In genomic region chr9:63834416-63834815, GRCm38 (mm10) we compare ENCODE assay signal across 30 mouse cellular contexts.
"Had no signal": no experiment of that assay in that cellular context is flagged by ENCODE, and none has a peak within 500 bp of the region (broad histone marks: within the 10 kb centered on the region; RNA-seq: fewer than 3 reads in every experiment).

No protein-coding gene starts in this region.

- DNase-seq: heart, postnatal 10 days; heart, postnatal 14 days; heart, postnatal 36 days; heart, postnatal 4 days; kidney, adult 11 months; kidney, adult 18-20 months; kidney, adult 2 months; kidney, adult 8-10 months; kidney, adult 9 months; kidney, postnatal 10 days; kidney, postnatal 14 days; kidney, postnatal 25 days; kidney, postnatal 36 days; kidney, postnatal 4 days; layer of hippocampus, adult 9-11 months; layer of hippocampus, postnatal 36 days had no signal

- H3K27me3 ChIP-seq: hindbrain, embryonic 12.5 days; hindbrain, embryonic 15.5 days; intestine, embryonic 15.5 days had no signal

- H3K4me1 ChIP-seq: heart, embryonic 12.5 days; heart, embryonic 15.5 days; hindbrain, embryonic 15.5 days; intestine, embryonic 15.5 days had no signal

- H3K27ac ChIP-seq: heart, embryonic 13.5 days; heart, embryonic 15.5 days; hindbrain, embryonic 12.5 days; hindbrain, embryonic 13.5 days; hindbrain, embryonic 14.5 days; hindbrain, embryonic 15.5 days; hindbrain, postnatal 0 days; intestine, embryonic 15.5 days; kidney, embryonic 15.5 days; kidney, postnatal 0 days; layer of hippocampus, adult 2 months; left cerebral cortex, adult 2 months had no signal

- H3K4me3 ChIP-seq: heart, embryonic 12.5 days; heart, embryonic 13.5 days; heart, embryonic 15.5 days; hindbrain, embryonic 10.5 days; hindbrain, embryonic 12.5 days; hindbrain, embryonic 13.5 days; hindbrain, embryonic 15.5 days; intestine, embryonic 15.5 days; kidney, embryonic 15.5 days; layer of hippocampus, adult 2 months; left cerebral cortex, adult 2 months had no signal
